Mouse (Mus musculus): Measurements from ENCODE around the gene Smpd4. TPM values are rescaled to one million over a fixed set of nuclear protein-coding genes. Genes with fewer than 3 reads are reported as not detected.

Smpd4 gene
- polyA plus RNA-seq, 1 experiment from 2014 or later: 23.8 TPM

DNA sequence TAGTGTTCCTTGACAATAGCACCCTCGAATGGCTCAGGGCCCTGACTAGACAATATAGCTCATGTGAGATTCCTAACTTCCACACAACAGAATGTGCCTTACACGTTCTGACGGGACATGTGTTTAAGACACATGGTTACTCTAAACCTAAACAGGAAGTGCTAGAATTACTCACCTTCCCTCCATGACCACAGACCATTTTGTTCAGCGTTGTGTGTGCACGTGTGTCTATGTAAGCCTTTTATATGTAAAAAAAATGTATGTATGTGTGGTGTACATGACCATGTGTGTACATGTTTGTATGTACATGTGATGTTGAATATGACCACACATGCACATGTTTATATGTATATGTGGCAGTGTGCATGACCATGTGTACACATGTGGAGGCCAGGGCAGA is 2.9 kb upstream of the Smpd4 start:
- no peak overlapping the region for H3K9ac ChIP-seq
- 0 out of 2 replicates have a peak, but pooled peaks cover 3% of the 10 kb centered on the region for H3K27me3 ChIP-seq
- 90% methylated on average over 5 of the region's 5 CpGs for WGBS
- H3K9me3 ChIP-seq: no peaks in the 10 kb centered on the region
- peaks cover 14% of the 10 kb centered on the region for H3K4me1 ChIP-seq (replicated peaks)
- H3K27ac ChIP-seq: no peak overlapping the region
- no peak overlapping the region for H3K4me3 ChIP-seq
- H3K4me2 ChIP-seq: no peak overlapping the region
- H3K36me3 ChIP-seq: no peaks in the 10 kb centered on the region
- ATAC-seq (ENCODE audit: low FRiP score): no peak

DNA sequence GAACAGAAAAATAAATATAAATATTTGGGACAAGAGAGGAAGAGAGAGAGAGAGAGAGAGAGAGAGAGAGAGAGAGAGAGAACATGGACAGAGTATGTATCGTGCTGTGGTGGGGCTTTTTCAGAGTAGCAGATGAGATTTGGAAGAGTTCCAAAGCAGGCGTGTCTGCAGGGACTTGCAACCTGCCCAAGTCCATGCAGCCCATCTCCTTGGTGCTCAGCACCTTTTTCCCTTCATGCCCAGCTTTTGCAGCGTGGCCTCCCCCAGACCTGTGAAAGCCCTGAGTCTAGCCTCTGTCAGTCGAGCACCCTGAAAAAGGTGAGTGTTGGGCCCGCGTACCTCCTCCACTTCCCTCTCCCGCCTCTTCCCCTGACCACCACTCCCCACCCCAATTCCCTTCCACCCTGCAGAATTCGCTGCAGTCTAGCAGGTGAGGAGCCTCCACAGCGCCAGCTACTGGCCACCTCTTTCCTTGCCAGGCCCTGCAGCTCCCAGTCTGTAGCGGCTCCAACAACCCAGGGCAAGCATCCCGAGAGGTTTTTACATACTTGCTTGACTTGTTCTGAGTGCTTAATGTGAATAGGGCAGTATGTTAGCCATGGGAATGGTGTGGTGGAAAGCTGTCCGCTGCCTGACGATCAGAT is 1.1 kb upstream of the Smpd4 start:
- H3K36me3 ChIP-seq: peaks cover 14% of the 10 kb centered on the region
- no peak overlapping the region for H3K4me3 ChIP-seq
- no peak overlapping the region for H3K27ac ChIP-seq
- H3K4me1 ChIP-seq (replicated peaks): peaks cover 14% of the 10 kb centered on the region
- ATAC-seq (ENCODE audit: low FRiP score): no peak
- H3K4me2 ChIP-seq: no peak overlapping the region
- whole genome bisulfite sequencing: 17% methylated on average over 13 of the region's 13 CpGs
- no peaks in the 10 kb centered on the region for H3K9me3 ChIP-seq
- H3K27me3 ChIP-seq: 0 out of 2 replicates have a peak, but pooled peaks cover 3% of the 10 kb centered on the region
- no peak overlapping the region for H3K9ac ChIP-seq

DNA sequence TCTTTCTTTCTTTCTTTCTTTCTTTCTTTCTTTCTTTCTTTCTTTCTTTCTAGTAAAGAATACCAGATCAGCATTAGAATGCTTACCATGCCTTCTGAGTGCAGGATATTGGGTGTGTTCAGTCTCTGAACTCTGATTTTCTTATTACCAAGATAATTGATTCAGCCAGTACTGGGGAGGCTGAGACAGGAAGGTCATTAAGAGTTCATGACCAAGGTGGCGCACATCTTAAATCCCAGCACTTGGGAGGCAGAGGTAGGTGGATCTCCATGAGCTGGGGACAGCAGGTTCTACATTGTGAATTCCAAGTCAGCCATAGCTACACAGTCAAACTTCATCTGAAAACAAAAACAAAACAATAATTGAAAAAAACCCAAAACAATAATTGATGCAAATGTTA is 2.8 kb downstream of the Smpd4 start:
- Histone ChIP-seq H3K9ac (no peak overlapping the region), H3K4me3 (no peak overlapping the region), H3K36me3 (peaks cover 40% of the 10 kb centered on the region), H3K4me1 (replicated peaks) (peaks cover 14% of the 10 kb centered on the region), H3K27ac (no peak overlapping the region), H3K4me2 (no peak overlapping the region), H3K27me3 (0 out of 2 replicates have a peak, but pooled peaks cover 3% of the 10 kb centered on the region), H3K9me3 (no peaks in the 10 kb centered on the region)
- 100% methylated on average over 1 of the region's 1 CpGs for WGBS
- ATAC-seq (ENCODE audit: low FRiP score): no peak

DNA sequence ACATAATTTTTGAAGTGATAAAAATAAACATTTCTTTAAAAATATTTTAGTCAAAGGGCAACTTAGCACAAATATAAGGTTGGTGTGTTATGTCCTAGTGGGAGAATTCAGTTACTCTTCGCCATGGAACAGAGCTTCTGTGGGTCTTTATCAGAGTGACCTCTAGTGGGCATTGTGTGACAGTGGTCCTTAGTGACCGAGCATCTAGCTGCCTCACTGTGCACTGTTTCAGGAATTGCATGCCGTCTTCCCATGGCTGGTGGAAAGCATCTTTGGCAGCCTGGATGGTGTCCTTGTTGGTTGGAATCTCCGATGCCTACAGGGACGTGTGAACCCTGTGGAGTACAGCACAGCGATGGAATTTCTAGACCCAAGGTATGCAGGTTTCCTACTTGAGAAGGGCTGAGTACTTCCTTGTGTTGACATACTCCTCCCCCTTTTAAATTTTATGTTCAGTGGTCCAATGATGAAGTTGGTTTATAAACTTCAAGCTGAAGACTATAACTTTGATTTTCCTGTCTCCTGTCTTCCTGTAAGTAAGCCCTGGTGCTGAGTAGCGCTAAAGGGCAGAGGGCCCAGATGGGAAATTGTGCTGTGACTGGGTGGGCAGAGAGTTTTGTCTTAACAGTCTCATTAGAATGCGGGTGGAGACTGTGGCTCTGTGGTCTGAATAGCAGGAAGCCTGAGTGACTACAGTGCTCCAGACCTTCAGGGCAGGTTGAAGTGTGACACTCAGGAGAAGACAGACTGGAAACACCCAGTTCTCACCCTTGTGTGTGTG is 6.5 kb downstream of the Smpd4 start:
- no peak overlapping the region for H3K4me2 ChIP-seq
- no peak overlapping the region for H3K4me3 ChIP-seq
- H3K4me1 ChIP-seq (replicated peaks): peaks cover 3% of the 10 kb centered on the region; the same call in 1 of the 2 replicates
- H3K36me3 ChIP-seq: peaks cover 77% of the 10 kb centered on the region
- ATAC-seq (ENCODE audit: low FRiP score): no peak
- 73% methylated on average over 8 of the region's 8 CpGs for WGBS
- H3K9me3 ChIP-seq: no peaks in the 10 kb centered on the region
- H3K27ac ChIP-seq: no peak overlapping the region
- H3K27me3 ChIP-seq: no peaks in the 10 kb centered on the region
- no peak overlapping the region for H3K9ac ChIP-seq

DNA sequence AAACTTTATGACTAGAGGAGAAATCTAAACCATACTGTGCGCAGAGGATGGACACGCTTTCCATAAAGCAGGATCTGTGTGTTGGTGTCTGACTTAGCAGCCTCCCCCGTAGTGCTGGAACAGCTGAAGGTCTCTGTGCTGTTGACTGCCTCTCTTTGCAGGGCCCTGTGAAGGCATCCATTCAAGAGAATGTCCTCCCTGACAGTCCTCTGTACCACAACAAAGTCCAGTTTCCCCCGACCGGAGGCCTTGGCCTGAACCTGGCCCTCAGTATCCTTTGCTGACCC is 7.1 kb downstream of the Smpd4 start:
- H3K27ac ChIP-seq: no peak overlapping the region
- no peaks in the 10 kb centered on the region for H3K9me3 ChIP-seq
- H3K4me1 ChIP-seq (replicated peaks): no peaks in the 10 kb centered on the region
- no peak overlapping the region for H3K9ac ChIP-seq
- no peak overlapping the region for H3K4me3 ChIP-seq
- peaks cover 82% of the 10 kb centered on the region for H3K36me3 ChIP-seq
- no peaks in the 10 kb centered on the region for H3K27me3 ChIP-seq
- no peak overlapping the region for H3K4me2 ChIP-seq
- WGBS: 94% methylated on average over 5 of the region's 5 CpGs
- no peak for ATAC-seq (ENCODE audit: low FRiP score)

DNA sequence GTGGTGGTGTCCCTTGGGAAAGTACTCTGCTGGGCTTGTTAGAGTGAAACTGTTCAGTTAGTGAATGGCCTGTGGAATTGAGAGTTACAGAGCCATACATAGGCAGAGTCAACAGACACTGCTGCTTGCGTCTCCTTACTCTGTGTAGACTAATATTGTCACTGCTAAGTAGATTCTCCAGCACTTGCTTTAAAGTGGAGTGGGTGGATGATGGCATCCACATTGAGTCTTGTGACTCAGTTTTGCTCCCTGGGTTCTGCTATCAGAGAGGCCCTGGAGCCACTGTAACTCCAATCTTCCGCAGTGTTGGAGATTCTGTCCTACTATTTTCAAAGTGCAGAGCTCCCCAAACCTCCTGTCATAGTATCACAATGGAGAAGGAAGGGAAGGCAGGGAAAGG is 13.4 kb downstream of the Smpd4 start:
- no peaks in the 10 kb centered on the region for H3K9me3 ChIP-seq
- no peak overlapping the region for H3K4me3 ChIP-seq
- H3K27me3 ChIP-seq: no peaks in the 10 kb centered on the region
- H3K4me1 ChIP-seq (replicated peaks): no peaks in the 10 kb centered on the region
- no peak for ATAC-seq (ENCODE audit: low FRiP score)
- no peak overlapping the region for H3K27ac ChIP-seq
- 94% methylated on average over 2 of the region's 2 CpGs for WGBS
- H3K36me3 ChIP-seq: peaks cover 85% of the 10 kb centered on the region
- no peak overlapping the region for H3K9ac ChIP-seq
- no peak overlapping the region for H3K4me2 ChIP-seq

DNA sequence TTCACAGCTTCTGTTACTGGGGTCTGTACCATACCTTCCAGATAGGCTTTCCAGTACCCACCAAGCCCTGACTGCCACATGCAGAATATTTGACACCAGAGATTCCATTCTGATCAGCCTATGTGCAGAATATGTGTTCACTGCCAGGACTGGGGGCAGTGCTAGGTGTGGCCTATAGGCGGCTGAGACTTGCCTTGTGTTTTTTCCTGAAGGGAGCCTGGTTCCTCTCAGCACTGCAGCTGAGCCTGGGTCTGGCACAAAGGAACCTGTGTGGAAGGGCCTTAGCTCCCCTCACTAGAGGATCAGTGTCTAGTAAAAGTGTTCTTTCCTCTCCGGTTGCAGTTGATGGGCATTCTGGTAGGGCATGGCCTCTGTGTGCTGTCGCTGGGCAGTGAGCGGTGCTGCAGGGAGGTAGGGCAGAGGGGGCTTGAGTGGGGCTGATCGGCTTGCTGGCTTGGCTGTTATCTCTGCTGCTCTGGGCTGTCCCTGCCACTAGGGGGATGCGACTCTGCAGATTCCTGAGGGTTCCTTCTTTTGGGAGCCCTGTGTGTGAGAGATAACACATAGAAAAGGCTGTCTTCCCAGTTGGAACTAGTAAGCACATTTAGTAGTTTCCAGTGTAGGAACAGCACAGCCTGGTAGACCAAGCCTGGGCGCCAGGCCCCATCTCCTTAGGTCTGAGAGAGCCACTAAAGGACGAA is 14.5 kb downstream of the Smpd4 start:
- ATAC-seq (ENCODE audit: low FRiP score): no peak
- Histone ChIP-seq H3K27me3 (no peaks in the 10 kb centered on the region), H3K4me3 (no peak overlapping the region), H3K9ac (no peak overlapping the region), H3K9me3 (no peaks in the 10 kb centered on the region), H3K27ac (no peak overlapping the region), H3K4me2 (no peak overlapping the region), H3K36me3 (peaks cover 84% of the 10 kb centered on the region), H3K4me1 (replicated peaks) (no peaks in the 10 kb centered on the region)
- 75% methylated on average over 8 of the region's 8 CpGs for WGBS

DNA sequence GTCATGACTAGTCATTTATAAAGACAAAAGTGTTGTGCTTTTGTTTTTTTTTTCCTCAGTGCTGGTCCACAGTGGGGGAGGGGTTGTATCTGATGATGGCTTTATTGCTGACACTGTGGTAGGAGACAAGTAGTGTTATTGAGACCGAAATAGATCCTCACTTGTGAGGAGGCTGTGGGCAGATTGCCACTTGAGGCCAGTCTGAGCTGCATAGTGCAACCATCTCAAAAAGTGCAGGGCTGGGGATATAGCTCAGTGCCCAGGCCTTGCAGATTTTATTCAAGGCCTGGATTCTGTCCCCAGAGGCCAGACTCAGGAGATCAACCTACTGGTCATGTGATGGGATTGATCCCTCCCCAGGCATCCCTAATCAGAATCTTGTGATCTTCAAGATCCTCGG is 17.8 kb downstream of the Smpd4 start:
- Histone ChIP-seq H3K4me3 (no peak overlapping the region), H3K4me1 (replicated peaks) (no peaks in the 10 kb centered on the region), H3K36me3 (peaks cover 84% of the 10 kb centered on the region), H3K9me3 (no peaks in the 10 kb centered on the region), H3K4me2 (no peak overlapping the region), H3K27ac (no peak overlapping the region), H3K27me3 (no peaks in the 10 kb centered on the region), H3K9ac (no peak overlapping the region)
- ATAC-seq (ENCODE audit: low FRiP score): no peak
- 88% methylated on average over 2 of the region's 2 CpGs for WGBS

DNA sequence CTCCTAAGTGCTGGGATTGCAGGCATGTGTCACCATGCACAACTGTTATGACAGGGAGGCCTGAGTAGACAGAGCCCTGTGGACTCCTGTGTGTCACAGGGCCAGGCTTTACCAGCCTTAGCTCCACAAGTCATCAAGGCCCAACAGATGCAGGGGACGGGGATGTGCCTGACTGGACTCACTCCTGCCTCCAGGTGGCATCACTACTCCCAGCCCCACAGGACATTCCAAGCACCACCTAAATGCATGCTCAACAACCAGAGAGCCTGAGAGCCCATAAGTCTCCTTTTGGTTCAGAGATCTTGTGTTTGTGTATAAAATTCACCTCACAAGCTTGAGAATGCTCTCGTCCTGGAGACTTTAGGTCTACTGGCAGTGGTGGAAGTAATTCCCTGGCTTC is 18.5 kb downstream of the Smpd4 start:
- Histone ChIP-seq H3K27ac (no peak overlapping the region), H3K36me3 (peaks cover 84% of the 10 kb centered on the region), H3K9ac (no peak overlapping the region; the same call in 1 of the 2 replicates), H3K4me2 (no peak overlapping the region), H3K4me3 (no peak overlapping the region), H3K9me3 (no peaks in the 10 kb centered on the region), H3K4me1 (replicated peaks) (no peaks in the 10 kb centered on the region), H3K27me3 (no peaks in the 10 kb centered on the region)
- no peak for ATAC-seq (ENCODE audit: low FRiP score)
- WGBS: 81% methylated on average over 2 of the region's 2 CpGs

DNA sequence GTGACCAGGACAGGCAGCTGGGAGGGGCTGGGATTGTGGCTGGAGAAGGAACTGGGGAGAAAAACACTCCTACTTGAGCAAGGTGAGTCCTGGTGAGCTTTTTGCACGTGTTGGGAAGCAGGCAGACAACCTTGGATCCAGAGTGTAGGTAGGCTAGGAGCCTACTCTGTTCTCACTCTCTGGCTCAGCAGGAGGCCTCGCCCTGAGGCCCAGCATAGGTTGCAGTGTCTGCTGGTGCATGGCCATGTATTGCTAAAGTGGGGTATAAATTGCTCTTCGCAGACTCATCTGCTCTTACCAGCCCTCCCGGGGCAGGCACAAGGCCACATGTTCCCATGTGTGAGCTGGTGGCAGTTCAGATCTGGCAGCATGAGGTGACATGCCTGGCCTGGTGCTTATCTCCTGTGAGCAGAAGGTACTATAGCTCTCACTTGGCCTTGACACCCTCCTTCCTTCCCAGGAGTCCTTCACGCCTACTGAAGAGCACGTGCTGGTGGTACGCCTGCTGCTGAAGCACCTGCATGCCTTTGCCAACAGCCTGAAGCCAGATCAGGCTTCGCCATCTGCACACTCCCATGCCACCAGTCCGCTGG is 19.0 kb downstream of the Smpd4 start:
- ATAC-seq (ENCODE audit: low FRiP score): no peak
- no peaks in the 10 kb centered on the region for H3K27me3 ChIP-seq
- H3K9me3 ChIP-seq: no peaks in the 10 kb centered on the region
- no peak overlapping the region for H3K4me3 ChIP-seq
- 90% methylated on average over 9 of the region's 9 CpGs for WGBS
- peaks cover 84% of the 10 kb centered on the region for H3K36me3 ChIP-seq
- no peak overlapping the region for H3K4me2 ChIP-seq
- H3K4me1 ChIP-seq (replicated peaks): no peaks in the 10 kb centered on the region
- no peak overlapping the region; the same call in 1 of the 2 replicates for H3K9ac ChIP-seq
- H3K27ac ChIP-seq: no peak overlapping the region

DNA sequence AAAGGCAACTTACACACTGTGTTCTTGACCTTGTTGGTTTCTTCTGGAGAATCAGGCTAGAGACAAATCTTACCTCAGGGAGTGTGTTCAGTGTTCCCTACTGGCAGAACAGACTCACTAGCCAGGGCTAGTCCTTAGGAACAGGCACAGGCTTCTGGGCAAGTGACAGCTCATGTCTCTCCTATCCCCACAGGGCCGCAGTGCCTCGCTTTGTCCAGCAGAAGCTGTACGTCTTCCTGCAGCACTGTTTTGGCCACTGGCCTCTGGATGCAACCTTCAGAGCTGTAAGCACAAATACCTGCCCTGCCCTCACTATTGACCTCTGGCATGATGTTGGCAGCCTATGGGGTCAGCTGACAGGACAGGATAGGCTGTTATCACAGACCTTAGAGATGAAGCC is 19.9 kb downstream of the Smpd4 start:
- peaks cover 83% of the 10 kb centered on the region for H3K36me3 ChIP-seq

DNA sequence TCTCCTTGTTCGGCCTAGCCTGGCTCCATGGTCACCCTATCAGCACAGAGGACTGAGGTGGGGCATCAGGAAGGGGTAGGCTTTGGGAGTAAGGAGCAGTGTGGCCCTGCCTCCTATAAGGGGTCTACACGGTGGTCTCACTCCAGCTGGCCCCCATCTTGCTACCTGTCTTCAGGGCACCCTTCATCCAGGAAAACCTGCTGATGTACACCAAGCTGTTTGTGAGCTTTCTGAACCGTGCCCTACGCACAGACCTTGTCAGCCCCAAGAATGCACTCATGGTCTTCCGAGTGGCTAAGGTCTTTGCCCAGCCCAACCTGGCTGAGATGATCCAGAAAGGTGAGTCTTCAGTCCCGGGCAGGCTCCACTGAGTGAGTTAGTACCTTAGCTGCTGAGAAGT is 20.8 kb downstream of the Smpd4 start:
- H3K4me2 ChIP-seq: no peak overlapping the region
- no peak overlapping the region for H3K27ac ChIP-seq
- H3K27me3 ChIP-seq: no peaks in the 10 kb centered on the region
- H3K9ac ChIP-seq: no peak overlapping the region
- no peaks in the 10 kb centered on the region for H3K4me1 ChIP-seq (replicated peaks)
- no peaks in the 10 kb centered on the region for H3K9me3 ChIP-seq
- ATAC-seq (ENCODE audit: low FRiP score): no peak
- no peak overlapping the region for H3K4me3 ChIP-seq
- H3K36me3 ChIP-seq: peaks cover 76% of the 10 kb centered on the region
- WGBS: 98% methylated on average over 6 of the region's 6 CpGs

More for the DNA sequence above, 19.9 kb downstream of the Smpd4 start:
- WGBS: 95% methylated on average over 3 of the region's 3 CpGs
- Histone ChIP-seq H3K4me2 (no peak overlapping the region), H3K4me1 (replicated peaks) (no peaks in the 10 kb centered on the region), H3K27me3 (no peaks in the 10 kb centered on the region), H3K4me3 (no peak overlapping the region), H3K9me3 (no peaks in the 10 kb centered on the region), H3K27ac (no peak overlapping the region), H3K9ac (no peak overlapping the region)
- ATAC-seq (ENCODE audit: low FRiP score): no peak

All from hindbrain, embryonic 13.5 days (tissue).